Mouse (Mus musculus) MEL (cell line): ENCODE results near the gene Ndufv2. TPM values are rescaled to one million over a fixed set of nuclear protein-coding genes. Genes with fewer than 3 reads are reported as not detected.
"Not testable (repeated sequence)": the region's sequence is repeated elsewhere in the genome, so short reads cannot be mapped to it uniquely, and the experiment has no call there.

ENCODE experiments used
- DNase-seq: peaks from one replicate; pipeline ENCODE4 v3.0.0; 2011; ENCODE audit warnings: low read depth, low spot score
- H3K27ac ChIP-seq: 2 replicates; pipeline ENCODE4 v1.5.1; 2012; ENCODE audit warnings: low read depth, mild to moderate bottlenecking, control low read depth, low read length, moderate library complexity; ENCODE audit not compliant: control insufficient read depth
- H3K27me3 ChIP-seq, 2 experiments: fragments of 150-350 bp in 1 of 2; sonication (generic) in 1 of 2; 2 replicates each; pipeline ENCODE4 v1.6.1; 2012; ENCODE audit warnings: low read length in 2 of 2, mild to moderate bottlenecking in 2 of 2, improper control_type of control experiment in 1 of 2, moderate library complexity in 1 of 2; ENCODE audit not compliant: insufficient read depth in 2 of 2, control insufficient read depth in 1 of 2
- H3K36me3 ChIP-seq, 2 experiments: 2 replicates each; pipeline ENCODE4 v1.6.1; 2012 to 2014; ENCODE audit warnings: low read length in 2 of 2, improper control_type of control experiment in 1 of 2, inconsistent platforms in 1 of 2, mild to moderate bottlenecking in 1 of 2; ENCODE audit not compliant: insufficient read depth in 2 of 2, control insufficient read depth in 1 of 2
- H3K4me1 ChIP-seq, 2 experiments: fragments of 150-350 bp in 1 of 2; sonication (generic) in 1 of 2; 2 replicates each; pipeline ENCODE4 v1.6.1; 2012; ENCODE audit warnings: low read length in 2 of 2, improper control_type of control experiment in 1 of 2, mild to moderate bottlenecking in 1 of 2; ENCODE audit not compliant: insufficient read depth in 2 of 2, control insufficient read depth in 1 of 2
- H3K4me3 ChIP-seq, 2 experiments: fragments of 150-350 bp in 1 of 2; sonication (generic) in 1 of 2; 2 replicates each; pipeline ENCODE4 v1.5.1; 2012; ENCODE audit warnings: low read depth in 2 of 2, low read length in 2 of 2, mild to moderate bottlenecking in 2 of 2, moderate library complexity in 2 of 2, control low read depth in 1 of 2, improper control_type of control experiment in 1 of 2; ENCODE audit not compliant: control insufficient read depth in 1 of 2, insufficient read depth in 1 of 2
- H3K79me2 ChIP-seq: 2 replicates; pipeline ENCODE4 v1.6.1; 2012; ENCODE audit warnings: mild to moderate bottlenecking, low read length, moderate library complexity; ENCODE audit not compliant: control insufficient read depth, poor library complexity, insufficient read depth
- H3K9ac ChIP-seq: 2 replicates; pipeline ENCODE4 v1.6.1; 2012; ENCODE audit warnings: low read depth, mild to moderate bottlenecking, control low read depth, low read length, moderate library complexity; ENCODE audit not compliant: control insufficient read depth, poor library complexity, severe bottlenecking
- H3K9me3 ChIP-seq: fragments of 150-350 bp; sonication (generic); replicated peaks from 2 replicates; pipeline ENCODE4 v1.6.1; 2012; ENCODE audit warnings: mild to moderate bottlenecking, low read length, improper control_type of control experiment, moderate library complexity; ENCODE audit not compliant: insufficient read depth
- BHLHE40 ChIP-seq: IDR thresholded peaks from 2 replicates; pipeline ENCODE4 v1.6.1; 2012; ENCODE audit warnings: low read depth, mild to moderate bottlenecking, inconsistent platforms, low read length, improper control_type of control experiment, borderline replicate concordance
- CTCF ChIP-seq, 3 experiments: IDR thresholded peaks in 2 of 3; conservative IDR thresholded peaks in 1 of 3; 2 replicates each; pipeline ENCODE4 v1.5.1; 2011 to 2012; ENCODE audit warnings: low read length in 3 of 3, low read depth in 2 of 3, mild to moderate bottlenecking in 2 of 3, improper control_type of control experiment in 1 of 3, inconsistent platforms in 1 of 3, mixed read lengths in 1 of 3, moderate library complexity in 1 of 3; ENCODE audit not compliant: control insufficient read depth in 1 of 3, insufficient read depth in 1 of 3, poor library complexity in 1 of 3, severe bottlenecking in 1 of 3
- ELF1 ChIP-seq: IDR thresholded peaks from 2 replicates; pipeline ENCODE4 v1.6.1; 2014; ENCODE audit warnings: low read depth, mild to moderate bottlenecking, inconsistent platforms, low read length, improper control_type of control experiment, moderate library complexity
- EP300 ChIP-seq, 2 experiments: IDR thresholded peaks; 2 replicates each; pipeline ENCODE4 v1.6.1; 2011; ENCODE audit warnings: improper control_type of control experiment in 2 of 2, low read length in 2 of 2, low read depth in 1 of 2, mild to moderate bottlenecking in 1 of 2
- ETS1 ChIP-seq: IDR thresholded peaks from 2 replicates; pipeline ENCODE4 v1.6.1; 2012; ENCODE audit warnings: low read depth, mild to moderate bottlenecking, inconsistent platforms, low read length, improper control_type of control experiment, moderate library complexity
- GABPA ChIP-seq: IDR thresholded peaks from 2 replicates; pipeline ENCODE4 v1.6.1; 2012; ENCODE audit warnings: low read depth, mild to moderate bottlenecking, inconsistent platforms, low read length, improper control_type of control experiment, moderate library complexity
- HCFC1 ChIP-seq: IDR thresholded peaks from 2 replicates; pipeline ENCODE4 v1.6.1; 2012; ENCODE audit warnings: low read depth, mild to moderate bottlenecking, inconsistent platforms, low read length, improper control_type of control experiment, moderate library complexity
- JUND ChIP-seq: IDR thresholded peaks from 2 replicates; pipeline ENCODE4 v1.6.1; 2011; ENCODE audit warnings: low read depth, mild to moderate bottlenecking, improper control_type of control experiment, low read length
- KAT2A ChIP-seq: conservative IDR thresholded peaks from 2 replicates; pipeline ENCODE4 v1.6.1; 2012; ENCODE audit warnings: low read depth, low read length, improper control_type of control experiment, inconsistent platforms
- MAX ChIP-seq: IDR thresholded peaks from 2 replicates; pipeline ENCODE4 v1.6.1; 2011; ENCODE audit warnings: low read length, improper control_type of control experiment
- MAZ ChIP-seq: IDR thresholded peaks from 2 replicates; pipeline ENCODE4 v1.6.1; 2012; ENCODE audit warnings: low read depth, mild to moderate bottlenecking, inconsistent platforms, low read length, improper control_type of control experiment
- POLR2A ChIP-seq, 2 experiments: IDR thresholded peaks; 2 replicates each; pipeline ENCODE4 v1.6.1; 2011 to 2012; ENCODE audit warnings: low read length in 2 of 2, mild to moderate bottlenecking in 2 of 2, control low read depth in 1 of 2, improper control_type of control experiment in 1 of 2, low read depth in 1 of 2, moderate library complexity in 1 of 2; ENCODE audit not compliant: control insufficient read depth in 1 of 2, insufficient read depth in 1 of 2, poor library complexity in 1 of 2
- POLR2AphosphoS2 ChIP-seq: IDR thresholded peaks from 2 replicates; pipeline ENCODE4 v1.6.1; 2011; ENCODE audit warnings: low read length, improper control_type of control experiment
- POLR2AphosphoS5 ChIP-seq: IDR thresholded peaks from 2 replicates; pipeline ENCODE4 v1.6.1; 2012; ENCODE audit warnings: low read depth, borderline replicate concordance, mild to moderate bottlenecking, inconsistent platforms, low read length, moderate library complexity, mixed read lengths
- RAD21 ChIP-seq: IDR thresholded peaks from 2 replicates; pipeline ENCODE4 v1.6.1; 2011; ENCODE audit warnings: mild to moderate bottlenecking, low read depth, low read length, improper control_type of control experiment
- SIN3A ChIP-seq: IDR thresholded peaks from 2 replicates; pipeline ENCODE4 v1.6.1; 2012; ENCODE audit warnings: low read length, improper control_type of control experiment, inconsistent platforms
- TBP ChIP-seq: IDR thresholded peaks from 2 replicates; pipeline ENCODE4 v1.8.0; 2011; ENCODE audit warnings: low read depth, low read length, improper control_type of control experiment
- TCF12 ChIP-seq: IDR thresholded peaks from 2 replicates; pipeline ENCODE4 v1.6.1; 2014; ENCODE audit warnings: low read depth, mild to moderate bottlenecking, inconsistent platforms, low read length, improper control_type of control experiment, moderate library complexity
- UBTF ChIP-seq: IDR thresholded peaks from 2 replicates; pipeline ENCODE4 v1.6.1; 2012; ENCODE audit warnings: low read depth, mild to moderate bottlenecking, inconsistent platforms, low read length, improper control_type of control experiment, moderate library complexity, borderline replicate concordance; ENCODE audit not compliant: insufficient read depth
- USF1 ChIP-seq: IDR thresholded peaks from 2 replicates; pipeline ENCODE4 v1.6.1; 2014; ENCODE audit warnings: low read depth, mild to moderate bottlenecking, inconsistent platforms, low read length, improper control_type of control experiment, moderate library complexity
- USF2 ChIP-seq, 2 experiments: IDR thresholded peaks; 2 replicates each; pipeline ENCODE4 v1.6.1; 2011 to 2012; ENCODE audit warnings: improper control_type of control experiment in 2 of 2, low read length in 2 of 2, borderline replicate concordance in 1 of 2, inconsistent platforms in 1 of 2, low read depth in 1 of 2, mild to moderate bottlenecking in 1 of 2; ENCODE audit not compliant: insufficient read depth in 1 of 2
- ZC3H11A ChIP-seq: IDR thresholded peaks from 2 replicates; pipeline ENCODE4 v1.6.1; 2012; ENCODE audit warnings: low read depth, mild to moderate bottlenecking, inconsistent platforms, low read length, improper control_type of control experiment
- ZNF384 ChIP-seq: IDR thresholded peaks from 2 replicates; pipeline ENCODE4 v1.6.1; 2012; ENCODE audit warnings: low read depth, mild to moderate bottlenecking, inconsistent platforms, low read length, improper control_type of control experiment
- polyA plus RNA-seq, 2 experiments: library from polyadenylated mRNA; stranded (reverse) in 1 of 2; unstranded in 1 of 2; fragments of >175 nt in 1 of 2; fragments of >200 nt in 1 of 2; gene quantifications; 2 replicates each; pipeline versions ENCODE4 v1.2.1 to v1.2.4; 2012; ENCODE audit warnings: low replicate concordance in 2 of 2, low read depth in 1 of 2; ENCODE audit not compliant: insufficient read length in 2 of 2, insufficient read depth in 1 of 2, missing spikeins in 1 of 2
- total RNA-seq: library from RNA; depleted of rRNA; stranded (reverse); fragments of 300-350 nt; gene quantifications from 2 replicates; pipeline ENCODE4 v1.2.3, GENCODE M21; 2012

Gene Ndufv2
- total and polyA plus RNA-seq, 3 experiments = 169 to 178 TPM; not detected in 1

- Histone ChIP-seq H3K36me3 (peaks cover 2 to 35% of the 10 kb centered on the region in 2 experiments; a peak in 3 of 4 replicates), H3K9ac (no peak overlapping the region), H3K27me3 (no peaks in the 10 kb centered on the region), H3K27ac (no peak overlapping the region), H3K4me1 (peaks cover 14 to 31% of the 10 kb centered on the region in 2 experiments), H3K9me3 (no peaks in the 10 kb centered on the region), H3K4me3 (no peak overlapping the region), H3K79me2 (peaks cover 48% of the 10 kb centered on the region)
- no peak for DNase-seq
- no peak for TF ChIP-seq ZC3H11A
- no peak for TF ChIP-seq KAT2A
- TF ChIP-seq SIN3A = no peak
- TF ChIP-seq USF1 = no peak
- no peak for TF ChIP-seq TCF12
- TF ChIP-seq BHLHE40 = no peak
- no peak for TF ChIP-seq HCFC1
- no peak for TF ChIP-seq POLR2A (IDR thresholded peaks at IDR 0.05; ENCODE audit: control insufficient read depth in 1 of 2, insufficient read depth in 1 of 2, low read depth in 1 of 2, low read length in 2 of 2, poor library complexity in 1 of 2)
- TF ChIP-seq POLR2AphosphoS2 = no peak
Measured at GRCm38 (mm10) chr17:66073971-66074370, 27.4 kb downstream of the Ndufv2 start.

DNA sequence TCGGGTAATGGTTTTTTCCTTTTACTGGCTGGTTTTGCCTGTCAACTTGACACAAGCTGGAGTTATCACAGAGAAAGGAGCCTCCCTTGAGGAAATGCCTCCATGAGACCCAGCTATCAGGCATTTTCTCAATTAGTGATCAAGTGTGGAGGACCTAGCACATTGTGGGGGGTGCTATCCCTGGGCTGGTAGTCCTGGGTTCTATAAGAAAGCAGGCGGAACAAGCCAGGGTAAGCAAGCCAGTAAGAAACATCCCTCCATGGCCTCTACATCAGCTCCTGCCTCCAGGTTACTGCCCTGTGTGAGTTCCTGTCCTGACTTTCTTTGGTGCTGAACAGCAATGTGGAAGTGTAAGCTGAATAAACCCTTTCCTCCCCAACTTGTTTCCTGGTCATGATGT is 32.3 kb downstream of the Ndufv2 start:
- H3K9me3 ChIP-seq, H3K9ac ChIP-seq, H3K27ac ChIP-seq, H3K4me3 ChIP-seq, DNase-seq, H3K27me3 ChIP-seq: not testable (repeated sequence)
- Histone ChIP-seq H3K79me2 (peaks cover 39% of the 10 kb centered on the region), H3K36me3 (peaks cover 0 to 15% of the 10 kb centered on the region in 2 experiments; a peak in 2 of 4 replicates), H3K4me1 (peaks cover 7 to 21% of the 10 kb centered on the region in 2 experiments; a peak in 3 of 4 replicates)

GRCm38 (mm10) chr17:66065115-66065514 is 36.2 kb downstream of the Ndufv2 start:
- peaks cover 26% of the 10 kb centered on the region for H3K79me2 ChIP-seq
- TF ChIP-seq ZNF384 (no peak), GABPA (no peak), MAX (no peak), HCFC1 (no peak), MAZ (no peak), POLR2AphosphoS5 (no peak), USF2 (IDR thresholded peaks at IDR 0.05; ENCODE audit: borderline replicate concordance in 1 of 2, insufficient read depth in 1 of 2, low read depth in 1 of 2, low read length in 2 of 2) (no peak), ELF1 (no peak), CTCF (IDR thresholded peaks at IDR 0.05 in 2 of 3, conservative IDR thresholded peaks at IDR 0.05 in 1 of 3; ENCODE audit: control insufficient read depth in 1 of 3, insufficient read depth in 1 of 3, low read depth in 2 of 3, low read length in 3 of 3, poor library complexity in 1 of 3, severe bottlenecking in 1 of 3) (no peak), ZC3H11A (no peak), EP300 (IDR thresholded peaks at IDR 0.05; ENCODE audit: low read depth in 1 of 2, low read length in 2 of 2) (no peak), USF1 (no peak), ETS1 (no peak), TCF12 (no peak), UBTF (no peak), TBP (no peak), JUND (no peak), RAD21 (no peak)

More at GRCm38 (mm10) chr17:66065115-66065514, 36.2 kb downstream of the Ndufv2 start:
- Histone ChIP-seq H3K36me3 (no peaks in the 10 kb centered on the region), H3K9me3 (no peaks in the 10 kb centered on the region), H3K4me1 (no peaks in the 10 kb centered on the region), H3K9ac (no peak overlapping the region), H3K27me3 (no peaks in the 10 kb centered on the region), H3K27ac (no peak overlapping the region), H3K4me3 (no peak overlapping the region)
- DNase-seq = no peak
